Mouse (Mus musculus): ENCODE results near the gene Dbn1. TPM values are rescaled to one million over a fixed set of nuclear protein-coding genes. Genes with fewer than 3 reads are reported as not detected.

The Dbn1 gene
- polyA plus RNA-seq (2012; ENCODE audit: insufficient read depth, insufficient read length, missing spikeins): 0.62 and 1.2 TPM in 2 replicates

GRCm38 (mm10) chr13:55487578-55488498, at the start of gene Dbn1:
TSS of gene Dbn1 (minus strand) at chr13:55488111.
- H3K4me1 ChIP-seq (ENCODE audit: control insufficient read depth, insufficient read depth, low read length): no peaks in the 10 kb centered on the region
- H3K4me3 ChIP-seq (ENCODE audit: insufficient read depth, low read length): peak within 1 kb of the TSS; percentile 41
- H3K27ac ChIP-seq (ENCODE audit: insufficient read depth, low read depth, low read length): no peak within 1 kb of the TSS
- no peak for TF ChIP-seq CTCF (IDR thresholded peaks at IDR 0.05; ENCODE audit: low read depth, low read length)
- no peak for TF ChIP-seq POLR2A (IDR thresholded peaks at IDR 0.05; ENCODE audit: borderline replicate concordance, low read depth, low read length)

- 0 out of 2 replicates have a peak, but pooled peaks have one; percentile 15 for TF ChIP-seq POLR2A (IDR thresholded peaks at IDR 0.05; ENCODE audit: borderline replicate concordance, low read depth, low read length)
- peak; percentile 80 for TF ChIP-seq CTCF (IDR thresholded peaks at IDR 0.05; ENCODE audit: low read depth, low read length)
These were observed 48.6 kb upstream of the Dbn1 start, which contains the start of gene Ddx41 for GRCm38 (mm10) chr13:55536194-55537175. TSS of gene Ddx41 (minus strand) at chr13:55536658.

GRCm38 (mm10) chr13:55535796-55536193, 47.9 kb upstream of the Dbn1 start:
- peak overlapping the region; percentile 96 for H3K4me3 ChIP-seq (ENCODE audit: insufficient read depth, low read length)
- TF ChIP-seq CTCF (IDR thresholded peaks at IDR 0.05; ENCODE audit: low read depth, low read length) (no peak), POLR2A (IDR thresholded peaks at IDR 0.05; ENCODE audit: borderline replicate concordance, low read depth, low read length) (no peak)
- H3K4me1 ChIP-seq (ENCODE audit: control insufficient read depth, insufficient read depth, low read length): peaks cover 8% of the 10 kb centered on the region; the same call in 1 of the 2 replicates
- no peak overlapping the region; the same call in 1 of the 2 replicates for H3K27ac ChIP-seq (ENCODE audit: insufficient read depth, low read depth, low read length)

More at GRCm38 (mm10) chr13:55536194-55537175, 48.6 kb upstream of the Dbn1 start, which contains the start of gene Ddx41:
- H3K4me3 ChIP-seq (ENCODE audit: insufficient read depth, low read length): peak within 1 kb of the TSS; percentile 96
- peaks cover 8% of the 10 kb centered on the region; the same call in 1 of the 2 replicates for H3K4me1 ChIP-seq (ENCODE audit: control insufficient read depth, insufficient read depth, low read length)
- no peak within 1 kb of the TSS; the same call in 1 of the 2 replicates for H3K27ac ChIP-seq (ENCODE audit: insufficient read depth, low read depth, low read length)

GRCm38 (mm10) chr13:55535191-55535590, 47.3 kb upstream of the Dbn1 start:
- H3K4me3 ChIP-seq (ENCODE audit: insufficient read depth, low read length): peak overlapping the region; percentile 96
- peaks cover 10% of the 10 kb centered on the region for H3K4me1 ChIP-seq (ENCODE audit: control insufficient read depth, insufficient read depth, low read length)
- no peak overlapping the region for H3K27ac ChIP-seq (ENCODE audit: insufficient read depth, low read depth, low read length)
- TF ChIP-seq CTCF (IDR thresholded peaks at IDR 0.05; ENCODE audit: low read depth, low read length) (no peak), POLR2A (IDR thresholded peaks at IDR 0.05; ENCODE audit: borderline replicate concordance, low read depth, low read length) (no peak)

GRCm38 (mm10) chr13:55529198-55529915, 41.4 kb upstream of the Dbn1 start, which contains the start of gene Dok3:
TSS of gene Dok3 (minus strand) at chr13:55529296.
- H3K27ac ChIP-seq (ENCODE audit: insufficient read depth, low read depth, low read length): peak within 1 kb of the TSS; percentile 68
- H3K4me3 ChIP-seq (ENCODE audit: insufficient read depth, low read length): peak within 1 kb of the TSS; percentile 62
- H3K4me1 ChIP-seq (ENCODE audit: control insufficient read depth, insufficient read depth, low read length): peaks cover 30% of the 10 kb centered on the region
- no peak for TF ChIP-seq CTCF (IDR thresholded peaks at IDR 0.05; ENCODE audit: low read depth, low read length)
- TF ChIP-seq POLR2A (IDR thresholded peaks at IDR 0.05; ENCODE audit: borderline replicate concordance, low read depth, low read length): no peak

- H3K4me1 ChIP-seq (ENCODE audit: control insufficient read depth, insufficient read depth, low read length): peaks cover 30% of the 10 kb centered on the region
- H3K27ac ChIP-seq (ENCODE audit: insufficient read depth, low read depth, low read length): peak overlapping the region; percentile 68
- H3K4me3 ChIP-seq (ENCODE audit: insufficient read depth, low read length): peak overlapping the region; percentile 62
- TF ChIP-seq CTCF (IDR thresholded peaks at IDR 0.05; ENCODE audit: low read depth, low read length): no peak
- TF ChIP-seq POLR2A (IDR thresholded peaks at IDR 0.05; ENCODE audit: borderline replicate concordance, low read depth, low read length): no peak
These were observed 40.2 kb upstream of the Dbn1 start for GRCm38 (mm10) chr13:55527834-55528772.

- no peak for TF ChIP-seq CTCF (IDR thresholded peaks at IDR 0.05; ENCODE audit: low read depth, low read length)
- no peak for TF ChIP-seq POLR2A (IDR thresholded peaks at IDR 0.05; ENCODE audit: borderline replicate concordance, low read depth, low read length)
- H3K27ac ChIP-seq (ENCODE audit: insufficient read depth, low read depth, low read length): no peak overlapping the region
- H3K4me3 ChIP-seq (ENCODE audit: insufficient read depth, low read length): no peak overlapping the region
- peaks cover 30% of the 10 kb centered on the region for H3K4me1 ChIP-seq (ENCODE audit: control insufficient read depth, insufficient read depth, low read length)
These were observed 39.3 kb upstream of the Dbn1 start for GRCm38 (mm10) chr13:55527212-55527611.

All from bone marrow macrophage, adult 2 months (primary cell).